Mouse (Mus musculus): ENCODE measurements around the gene Dync1i1. TPM values are rescaled to one million over a fixed set of nuclear protein-coding genes. Genes with fewer than 3 reads are reported as not detected.

The Dync1i1 gene
- polyA plus RNA-seq, 1 experiment from 2014 or later, result 16.2 TPM

GRCm38 (mm10) chr6:5997535-5997934 is 272.1 kb downstream of the Dync1i1 start:
- ATAC-seq (ENCODE audit: low FRiP score, low read depth), result no peak

GRCm38 (mm10) chr6:6002061-6002460 is 276.6 kb downstream of the Dync1i1 start:
- Histone ChIP-seq H3K36me3 (no peaks in the 10 kb centered on the region), H3K9ac (no peak overlapping the region), H3K27ac (no peak overlapping the region), H3K4me3 (no peak overlapping the region), H3K27me3 (replicated peaks) (no peaks in the 10 kb centered on the region), H3K4me2 (replicated peaks) (no peak overlapping the region), H3K4me1 (0 out of 2 replicates have a peak, but pooled peaks cover 4% of the 10 kb centered on the region), H3K9me3 (no peaks in the 10 kb centered on the region)
- 87% methylated on average over 3 of the region's 3 CpGs for WGBS
- ATAC-seq (ENCODE audit: low FRiP score, low read depth), result no peak

More at GRCm38 (mm10) chr6:5997535-5997934, 272.1 kb downstream of the Dync1i1 start:
- WGBS, result 48% methylated on average over 6 of the region's 6 CpGs
- H3K4me3 ChIP-seq, result no peak overlapping the region
- no peak overlapping the region for H3K9ac ChIP-seq
- H3K4me2 ChIP-seq (replicated peaks), result no peak overlapping the region
- H3K27ac ChIP-seq, result no peak overlapping the region
- H3K36me3 ChIP-seq, result no peaks in the 10 kb centered on the region
- H3K9me3 ChIP-seq, result no peaks in the 10 kb centered on the region
- no peaks in the 10 kb centered on the region for H3K27me3 ChIP-seq (replicated peaks)
- H3K4me1 ChIP-seq, result no peaks in the 10 kb centered on the region

- ATAC-seq (ENCODE audit: low FRiP score, low read depth), result no peak
- no peak overlapping the region for H3K27ac ChIP-seq
- H3K27me3 ChIP-seq (replicated peaks), result no peaks in the 10 kb centered on the region
- no peaks in the 10 kb centered on the region for H3K36me3 ChIP-seq
- H3K9ac ChIP-seq, result no peak overlapping the region
- H3K4me2 ChIP-seq (replicated peaks), result no peak overlapping the region
- H3K9me3 ChIP-seq, result no peaks in the 10 kb centered on the region
- WGBS, result 72% methylated on average over 12 of the region's 12 CpGs
- 0 out of 2 replicates have a peak, but pooled peaks cover 4% of the 10 kb centered on the region for H3K4me1 ChIP-seq
- no peak overlapping the region for H3K4me3 ChIP-seq
These were observed 279.5 kb downstream of the Dync1i1 start for GRCm38 (mm10) chr6:6004756-6005485.

GRCm38 (mm10) chr6:6005762-6006431 is 280.5 kb downstream of the Dync1i1 start:
- Histone ChIP-seq H3K36me3 (no peaks in the 10 kb centered on the region), H3K27me3 (replicated peaks) (no peaks in the 10 kb centered on the region), H3K4me3 (peak overlapping the region; percentile 45), H3K9ac (peak overlapping the region; percentile 42), H3K9me3 (no peaks in the 10 kb centered on the region), H3K4me2 (replicated peaks) (peak overlapping the region; percentile 92), H3K4me1 (0 out of 2 replicates have a peak, but pooled peaks cover 4% of the 10 kb centered on the region), H3K27ac (no peak overlapping the region)
- WGBS, result 3% methylated on average over 42 of the region's 42 CpGs
- peak; percentile 97 for ATAC-seq (ENCODE audit: low FRiP score, low read depth)

- no peaks in the 10 kb centered on the region for H3K36me3 ChIP-seq
- no peak overlapping the region for H3K4me3 ChIP-seq
- H3K4me2 ChIP-seq (replicated peaks), result no peak overlapping the region
- no peaks in the 10 kb centered on the region for H3K27me3 ChIP-seq (replicated peaks)
- no peaks in the 10 kb centered on the region for H3K9me3 ChIP-seq
- H3K4me1 ChIP-seq, result 0 out of 2 replicates have a peak, but pooled peaks cover 1% of the 10 kb centered on the region
- H3K9ac ChIP-seq, result no peak overlapping the region
- no peak for ATAC-seq (ENCODE audit: low FRiP score, low read depth)
- no peak overlapping the region for H3K27ac ChIP-seq
- WGBS, result 83% methylated on average over 2 of the region's 2 CpGs
These were observed 285.9 kb downstream of the Dync1i1 start for GRCm38 (mm10) chr6:6011364-6011763.

- no peak overlapping the region for H3K9ac ChIP-seq
- no peak overlapping the region for H3K4me3 ChIP-seq
- no peaks in the 10 kb centered on the region for H3K9me3 ChIP-seq
- WGBS, result 64% methylated on average over 15 of the region's 15 CpGs
- no peak overlapping the region for H3K4me2 ChIP-seq (replicated peaks)
- no peaks in the 10 kb centered on the region for H3K36me3 ChIP-seq
- no peaks in the 10 kb centered on the region for H3K4me1 ChIP-seq
- no peaks in the 10 kb centered on the region for H3K27me3 ChIP-seq (replicated peaks)
- ATAC-seq (ENCODE audit: low FRiP score, low read depth), result no peak
- no peak overlapping the region for H3K27ac ChIP-seq
These were observed 290.2 kb downstream of the Dync1i1 start for GRCm38 (mm10) chr6:6015616-6016015.

- Histone ChIP-seq H3K9me3 (no peaks in the 10 kb centered on the region), H3K4me1 (no peaks in the 10 kb centered on the region), H3K4me3 (no peak overlapping the region), H3K36me3 (no peaks in the 10 kb centered on the region), H3K4me2 (replicated peaks) (no peak overlapping the region), H3K27ac (no peak overlapping the region), H3K9ac (no peak overlapping the region), H3K27me3 (replicated peaks) (no peaks in the 10 kb centered on the region)
- 64% methylated on average over 9 of the region's 9 CpGs for WGBS
- no peak for ATAC-seq (ENCODE audit: low FRiP score, low read depth)
These were observed 291.5 kb downstream of the Dync1i1 start for GRCm38 (mm10) chr6:6016931-6017330.

- no peaks in the 10 kb centered on the region for H3K36me3 ChIP-seq
- no peak overlapping the region for H3K9ac ChIP-seq
- no peak overlapping the region for H3K4me3 ChIP-seq
- no peaks in the 10 kb centered on the region for H3K4me1 ChIP-seq
- H3K27me3 ChIP-seq (replicated peaks), result no peaks in the 10 kb centered on the region
- H3K27ac ChIP-seq, result no peak overlapping the region
- no peak for ATAC-seq (ENCODE audit: low FRiP score, low read depth)
- H3K9me3 ChIP-seq, result no peaks in the 10 kb centered on the region
- 37% methylated on average over 6 of the region's 6 CpGs for WGBS
- H3K4me2 ChIP-seq (replicated peaks), result no peak overlapping the region
These were observed 298.5 kb downstream of the Dync1i1 start for GRCm38 (mm10) chr6:6023976-6024375.

GRCm38 (mm10) chr6:6027664-6028063 is 302.2 kb downstream of the Dync1i1 start:
- H3K9me3 ChIP-seq, result no peaks in the 10 kb centered on the region
- no peaks in the 10 kb centered on the region for H3K4me1 ChIP-seq
- no peaks in the 10 kb centered on the region for H3K27me3 ChIP-seq (replicated peaks)
- no peak overlapping the region for H3K4me2 ChIP-seq (replicated peaks)
- no peak overlapping the region for H3K27ac ChIP-seq
- H3K36me3 ChIP-seq, result no peaks in the 10 kb centered on the region
- ATAC-seq (ENCODE audit: low FRiP score, low read depth), result no peak
- no peak overlapping the region for H3K4me3 ChIP-seq
- WGBS, result 91% methylated on average over 6 of the region's 6 CpGs
- H3K9ac ChIP-seq, result no peak overlapping the region

- Histone ChIP-seq H3K4me2 (replicated peaks) (no peak overlapping the region), H3K36me3 (no peaks in the 10 kb centered on the region), H3K4me1 (peaks cover 9% of the 10 kb centered on the region; the same call in 1 of the 2 replicates), H3K9ac (no peak overlapping the region), H3K9me3 (no peaks in the 10 kb centered on the region), H3K27ac (no peak overlapping the region), H3K4me3 (no peak overlapping the region), H3K27me3 (replicated peaks) (no peaks in the 10 kb centered on the region)
- WGBS, result 35% methylated on average over 18 of the region's 18 CpGs
- peak; percentile 44; the same call in 1 of the 2 replicates for ATAC-seq (ENCODE audit: low FRiP score, low read depth)
These were observed 313.5 kb downstream of the Dync1i1 start for GRCm38 (mm10) chr6:6038773-6039550.

- 83% methylated on average over 12 of the region's 12 CpGs for WGBS
- H3K4me3 ChIP-seq, result no peak overlapping the region
- no peak for ATAC-seq (ENCODE audit: low FRiP score, low read depth)
- no peaks in the 10 kb centered on the region for H3K9me3 ChIP-seq
- H3K9ac ChIP-seq, result no peak overlapping the region
- no peaks in the 10 kb centered on the region for H3K36me3 ChIP-seq
- H3K4me1 ChIP-seq, result no peaks in the 10 kb centered on the region
- H3K4me2 ChIP-seq (replicated peaks), result no peak overlapping the region
- H3K27me3 ChIP-seq (replicated peaks), result no peaks in the 10 kb centered on the region
- H3K27ac ChIP-seq, result no peak overlapping the region
These were observed 321.4 kb downstream of the Dync1i1 start for GRCm38 (mm10) chr6:6046729-6047424.

Data from neural tube, embryonic 12.5 days (tissue).